Mouse (Mus musculus): ENCODE measurements around the gene Adam19. TPM values are rescaled to one million over a fixed set of nuclear protein-coding genes. Genes with fewer than 3 reads are reported as not detected.

Adam19 gene
- 1.7 and 4.7 TPM in 2 replicates for total RNA-seq (2015; ENCODE audit: low replicate concordance)
- 2.4 and 4.1 TPM in 2 replicates for total RNA-seq (2017; ENCODE audit: low replicate concordance)

DNA sequence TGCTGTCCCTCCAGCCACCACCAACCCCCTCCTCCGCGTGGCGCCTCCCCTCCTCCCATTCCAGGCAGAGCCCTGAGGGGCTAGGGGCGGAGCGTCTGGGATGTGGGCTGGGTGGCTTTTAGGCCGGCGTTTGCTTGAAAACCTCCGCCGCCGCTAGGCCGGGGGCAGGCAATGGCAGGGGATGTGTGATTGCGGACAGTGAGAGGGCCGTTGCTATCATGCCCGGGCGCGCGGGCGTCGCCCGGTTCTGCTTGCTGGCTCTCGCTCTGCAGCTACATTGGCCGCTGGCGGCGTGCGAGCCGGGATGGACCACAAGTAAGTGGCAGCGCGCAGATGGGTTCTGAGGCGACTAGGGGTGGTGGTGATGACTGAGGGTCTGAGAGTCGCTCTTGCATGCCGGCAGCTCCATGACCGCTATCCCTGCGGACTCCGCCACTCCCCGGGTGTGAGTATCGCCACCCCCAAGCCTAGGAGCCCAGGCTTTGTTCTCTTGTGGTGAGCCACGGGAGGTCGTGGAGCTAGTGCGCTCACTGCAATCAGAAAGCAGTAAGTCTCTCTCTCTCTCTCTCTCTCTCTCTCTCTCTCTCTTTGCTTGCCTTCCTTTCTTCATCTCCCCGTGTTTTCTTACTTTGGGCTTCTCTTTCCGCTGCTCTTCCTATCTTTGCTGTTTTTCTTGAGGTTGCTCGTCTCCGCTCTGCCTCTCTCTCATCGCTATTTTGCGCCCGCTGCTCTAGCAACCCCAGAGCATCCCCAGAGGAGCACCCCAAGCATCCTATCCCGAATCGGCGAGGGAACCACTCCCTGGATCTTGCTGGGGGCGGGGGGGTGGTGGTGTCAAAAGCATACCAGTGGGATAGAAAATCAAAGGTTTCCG is at the start of gene Adam19:
TSS of gene Adam19 (plus strand) at position 97 of the 874 bp plus-strand sequence.
- ATAC-seq (replicated peaks; ENCODE audit: low FRiP score, poor library complexity, severe bottlenecking): 0 out of 2 replicates have a peak, but pooled peaks have one; percentile 22

DNA sequence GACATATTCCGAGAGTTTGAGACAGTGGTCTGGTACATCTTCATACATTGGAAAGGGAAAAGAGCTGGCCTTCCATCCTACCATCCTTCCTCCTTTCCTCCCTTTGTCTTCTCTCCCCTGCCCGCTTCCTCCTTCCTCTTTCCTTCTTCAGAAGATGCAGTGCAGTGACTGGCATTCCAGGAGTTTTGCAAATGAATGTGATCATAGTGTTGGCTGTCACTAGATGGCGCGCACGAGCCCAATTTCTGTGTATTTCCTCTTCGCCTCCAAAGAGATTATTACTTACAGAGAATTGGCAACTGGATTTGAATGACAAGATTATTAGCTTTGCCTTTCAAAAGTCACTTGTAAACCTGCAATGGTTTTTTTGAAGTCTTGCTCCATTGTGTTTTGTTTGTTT is 39.7 kb upstream of the Adam19 start:
- no peak for ATAC-seq (replicated peaks; ENCODE audit: low FRiP score, poor library complexity, severe bottlenecking)

DNA sequence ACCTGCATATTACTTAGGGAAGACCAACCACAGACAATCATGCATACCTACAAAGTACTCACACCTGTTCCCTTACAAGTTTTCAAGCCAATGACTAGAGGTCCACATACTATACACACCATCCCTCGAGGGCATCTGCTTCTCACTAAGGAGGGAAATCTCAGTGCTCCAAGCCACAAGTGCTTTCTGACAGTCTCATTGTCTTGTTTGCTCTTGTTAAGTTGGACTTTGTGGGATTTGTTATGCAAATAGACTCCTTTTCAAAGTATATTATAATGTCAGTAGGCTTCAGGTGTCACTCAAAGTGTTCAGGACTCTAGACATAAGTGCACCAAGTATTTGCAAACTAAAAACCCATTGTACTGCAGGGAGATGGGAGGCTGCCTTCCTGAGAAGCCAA is 35.5 kb upstream of the Adam19 start:
- no peak for ATAC-seq (replicated peaks; ENCODE audit: low FRiP score, poor library complexity, severe bottlenecking)

- ATAC-seq (replicated peaks; ENCODE audit: low FRiP score, poor library complexity, severe bottlenecking): no peak
These were observed 33.9 kb upstream of the Adam19 start for GRCm38 (mm10) chr11:46021850-46022249.

DNA sequence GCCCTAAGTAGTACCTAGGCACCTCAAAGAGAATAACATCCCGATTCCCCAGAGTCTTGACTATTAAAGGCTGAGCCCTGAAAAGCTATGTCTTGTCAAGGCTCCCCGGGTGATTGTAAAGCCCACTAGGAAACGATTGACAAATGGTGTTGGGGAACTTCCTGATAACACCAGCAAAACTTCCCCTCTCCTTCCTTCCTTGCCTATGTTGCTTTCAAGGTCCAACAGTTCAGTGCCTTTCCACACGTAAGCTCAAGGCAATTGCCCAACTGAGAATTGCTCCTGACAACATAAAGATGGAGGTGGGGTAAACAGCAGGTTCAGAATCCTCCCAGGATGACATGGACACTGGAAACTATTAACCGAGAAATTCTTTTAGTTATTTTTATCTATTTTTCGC is 32.8 kb upstream of the Adam19 start:
- ATAC-seq (replicated peaks; ENCODE audit: low FRiP score, poor library complexity, severe bottlenecking): no peak

DNA sequence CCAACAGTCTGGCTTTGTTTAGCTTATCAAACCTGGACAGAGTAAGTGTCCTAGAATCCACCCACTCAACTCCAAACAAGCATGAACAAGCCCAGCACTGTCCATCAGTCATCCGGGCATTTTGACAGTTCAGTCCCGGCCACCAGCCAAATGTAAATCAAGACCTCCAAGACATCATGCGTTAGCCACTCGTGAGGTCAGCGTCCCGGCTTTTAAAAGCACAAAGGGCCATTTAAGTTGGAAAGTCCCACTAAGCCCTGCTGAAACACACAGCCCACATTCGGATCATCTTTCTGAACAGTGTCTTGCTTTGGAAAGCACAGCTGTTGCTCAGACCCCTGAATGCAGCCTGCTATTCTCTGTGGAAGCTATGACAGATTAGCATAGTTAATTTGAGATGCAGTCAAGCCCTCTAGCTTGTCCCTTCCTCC is 29.8 kb upstream of the Adam19 start:
- ATAC-seq (replicated peaks; ENCODE audit: low FRiP score, poor library complexity, severe bottlenecking): no peak

DNA sequence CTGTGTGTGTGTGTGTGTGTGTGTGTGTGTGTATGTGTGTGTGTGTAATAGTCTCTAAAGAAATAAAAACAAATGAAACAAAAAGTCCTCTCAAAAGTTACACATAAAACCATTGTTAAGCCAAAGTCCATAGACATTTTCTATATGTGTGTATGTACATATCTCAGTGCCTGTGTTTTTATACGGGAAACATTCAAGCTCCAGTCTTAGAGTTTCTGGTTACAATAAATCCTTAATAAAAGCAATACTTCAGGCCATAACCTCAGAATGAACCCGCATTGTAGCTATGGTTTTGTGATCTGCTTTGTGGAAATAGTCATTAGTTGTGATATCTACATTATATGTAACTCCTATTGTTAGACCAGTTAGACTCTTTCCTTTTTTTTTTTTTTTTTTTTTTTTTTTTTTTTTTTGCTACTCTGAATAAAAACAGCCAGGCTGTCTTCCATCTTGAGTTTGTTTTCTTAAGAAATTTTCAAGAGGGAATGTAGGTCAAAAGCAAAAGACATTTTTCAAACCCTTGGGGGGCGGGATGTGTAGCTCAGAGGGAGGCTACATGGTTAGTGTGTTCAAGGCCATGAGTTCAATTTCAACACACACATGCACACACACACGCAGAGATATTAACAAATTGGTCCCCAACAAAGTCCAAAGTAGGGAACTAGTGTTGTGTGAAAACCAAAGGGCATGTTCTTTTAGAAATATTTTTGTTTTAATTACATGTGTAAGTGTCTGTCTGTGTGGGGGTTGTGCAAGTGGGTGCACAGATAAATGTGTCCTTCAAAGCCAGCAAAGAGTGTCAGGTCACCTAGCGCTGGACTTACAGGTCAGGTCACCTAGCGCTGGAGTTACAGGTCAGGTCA is 27.6 kb upstream of the Adam19 start:
- no peak for ATAC-seq (replicated peaks; ENCODE audit: low FRiP score, poor library complexity, severe bottlenecking)

GRCm38 (mm10) chr11:46029485-46029884 is 26.3 kb upstream of the Adam19 start:
- no peak for ATAC-seq (replicated peaks; ENCODE audit: low FRiP score, poor library complexity, severe bottlenecking)

GRCm38 (mm10) chr11:46030026-46030425 is 25.8 kb upstream of the Adam19 start:
- ATAC-seq (replicated peaks; ENCODE audit: low FRiP score, poor library complexity, severe bottlenecking): no peak

DNA sequence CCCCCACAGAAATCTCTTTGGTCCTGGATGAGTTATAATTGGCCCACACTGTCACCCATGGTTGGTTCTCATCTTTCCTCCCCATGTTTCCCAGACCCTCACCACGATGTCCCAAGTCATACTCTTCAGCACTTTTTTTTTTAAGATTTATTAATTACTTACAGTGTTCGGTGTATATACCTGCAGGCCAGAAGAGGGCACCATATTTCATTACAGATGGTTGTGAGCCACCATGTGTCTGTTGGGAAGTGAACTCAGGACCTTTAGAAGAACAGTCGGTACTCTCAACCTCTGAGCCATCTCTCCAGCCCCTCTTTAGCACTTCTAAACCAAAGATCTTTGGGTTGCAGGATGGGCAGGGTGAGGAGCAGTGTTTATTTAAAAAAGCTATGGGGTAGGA is 24.3 kb upstream of the Adam19 start:
- no peak for ATAC-seq (replicated peaks; ENCODE audit: low FRiP score, poor library complexity, severe bottlenecking)

DNA sequence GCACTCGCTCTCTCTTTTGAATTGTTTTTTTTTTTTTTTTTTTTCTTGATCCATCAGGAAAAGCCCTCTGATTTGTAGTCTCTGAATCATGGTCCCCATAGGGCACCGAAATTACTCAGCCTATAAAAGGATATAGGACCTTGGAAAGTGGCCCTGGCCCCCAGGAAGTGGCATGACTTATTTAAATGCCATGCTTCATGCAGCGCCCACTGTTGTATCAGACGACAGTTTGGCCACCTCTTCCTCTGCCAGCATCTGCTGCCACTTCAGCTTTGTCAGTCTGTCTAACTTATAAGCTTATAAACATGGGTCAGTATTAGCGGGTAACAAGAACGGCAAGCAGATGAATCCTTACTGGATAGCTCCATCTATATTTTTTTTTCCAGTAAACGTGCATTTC is 22.8 kb upstream of the Adam19 start:
- no peak for ATAC-seq (replicated peaks; ENCODE audit: low FRiP score, poor library complexity, severe bottlenecking)

- ATAC-seq (replicated peaks; ENCODE audit: low FRiP score, poor library complexity, severe bottlenecking): no peak
These were observed 19.4 kb upstream of the Adam19 start for GRCm38 (mm10) chr11:46036374-46036773.

- no peak for ATAC-seq (replicated peaks; ENCODE audit: low FRiP score, poor library complexity, severe bottlenecking)
These were observed 16.9 kb upstream of the Adam19 start for GRCm38 (mm10) chr11:46038901-46039300.

DNA sequence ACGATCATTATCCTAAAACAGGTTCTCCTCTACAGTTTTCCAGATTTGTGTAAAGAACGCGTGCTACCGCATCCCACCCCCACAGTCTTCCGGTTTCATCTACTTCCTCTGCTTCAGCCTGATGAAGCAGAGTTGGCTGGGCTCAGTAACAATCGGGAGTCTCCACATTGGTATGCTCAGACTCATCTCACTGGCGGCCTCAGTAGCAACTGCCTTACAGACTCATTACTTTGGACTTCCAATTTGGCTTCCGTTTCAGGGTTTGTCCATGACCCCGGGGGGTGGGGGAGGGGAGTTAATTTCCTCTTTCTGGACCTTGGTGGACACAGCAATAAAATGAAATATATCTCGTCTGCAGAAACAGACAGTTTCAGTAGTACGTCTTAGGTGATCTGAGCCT is 16.5 kb upstream of the Adam19 start:
- no peak for ATAC-seq (replicated peaks; ENCODE audit: low FRiP score, poor library complexity, severe bottlenecking)

DNA sequence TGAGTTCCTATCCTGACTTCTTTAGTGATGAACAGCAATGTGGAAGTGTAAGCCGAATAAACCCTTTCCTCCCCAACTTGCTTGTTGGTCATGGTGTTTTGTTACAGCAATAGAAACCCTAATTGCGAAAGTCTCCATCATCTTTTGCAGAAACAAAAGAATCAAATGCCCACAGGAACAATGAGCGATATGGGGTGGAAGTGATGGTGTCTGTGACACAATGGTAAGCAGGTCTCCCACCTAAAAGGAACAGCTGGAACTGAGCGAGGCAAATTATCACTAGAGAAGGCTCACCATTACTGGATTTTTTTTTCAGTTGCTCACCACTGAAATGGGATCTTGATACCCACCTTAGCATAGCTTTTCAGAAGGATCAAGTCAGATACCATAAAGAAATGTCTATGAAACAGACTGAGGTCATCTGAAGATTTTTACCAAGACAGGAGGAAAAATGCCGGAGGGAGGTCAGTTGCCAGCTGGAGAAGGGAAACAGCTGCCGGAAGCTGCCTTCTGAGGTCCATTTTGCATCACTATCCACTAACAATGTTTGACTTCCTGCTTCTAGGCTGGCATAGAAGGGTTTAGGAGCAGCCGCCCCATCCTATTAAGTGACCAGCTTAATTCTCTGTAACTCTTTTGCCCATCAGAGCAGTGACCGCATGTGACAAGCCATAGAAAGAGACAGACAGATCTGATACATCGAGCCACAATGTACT is 14.8 kb upstream of the Adam19 start:
- ATAC-seq (replicated peaks; ENCODE audit: low FRiP score, poor library complexity, severe bottlenecking): no peak

DNA sequence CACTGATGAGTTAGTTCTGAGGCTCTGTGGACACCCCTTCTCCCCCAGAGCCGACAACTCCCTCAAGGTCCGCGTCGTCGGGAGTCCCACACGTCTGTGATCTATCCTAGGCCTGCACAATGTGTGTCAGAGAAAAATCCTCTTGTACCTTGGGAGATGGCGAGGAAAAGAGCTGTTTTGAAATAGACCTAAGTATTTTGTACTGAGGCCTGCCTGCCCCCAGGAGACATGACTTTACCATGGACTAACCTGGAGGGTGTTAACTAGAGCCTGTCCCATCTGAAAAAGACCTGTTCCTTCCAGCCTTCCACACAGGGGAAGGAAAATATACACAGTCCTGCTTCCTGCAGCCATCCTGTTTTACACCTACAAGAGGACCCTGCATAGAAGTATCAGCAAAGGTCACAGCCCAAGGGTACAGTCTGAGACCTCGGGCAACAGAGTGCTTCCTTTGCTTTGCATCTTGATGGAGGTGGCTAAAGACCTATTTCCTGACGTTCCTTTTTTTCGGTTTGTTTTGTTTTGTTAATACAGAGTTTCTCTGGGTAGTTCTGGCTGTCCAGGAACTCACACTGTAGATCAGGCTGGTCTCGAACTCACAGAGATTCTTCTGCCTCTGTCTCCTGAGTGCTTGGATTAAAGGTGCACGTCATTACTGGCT is 14.1 kb upstream of the Adam19 start:
- no peak for ATAC-seq (replicated peaks; ENCODE audit: low FRiP score, poor library complexity, severe bottlenecking)

DNA sequence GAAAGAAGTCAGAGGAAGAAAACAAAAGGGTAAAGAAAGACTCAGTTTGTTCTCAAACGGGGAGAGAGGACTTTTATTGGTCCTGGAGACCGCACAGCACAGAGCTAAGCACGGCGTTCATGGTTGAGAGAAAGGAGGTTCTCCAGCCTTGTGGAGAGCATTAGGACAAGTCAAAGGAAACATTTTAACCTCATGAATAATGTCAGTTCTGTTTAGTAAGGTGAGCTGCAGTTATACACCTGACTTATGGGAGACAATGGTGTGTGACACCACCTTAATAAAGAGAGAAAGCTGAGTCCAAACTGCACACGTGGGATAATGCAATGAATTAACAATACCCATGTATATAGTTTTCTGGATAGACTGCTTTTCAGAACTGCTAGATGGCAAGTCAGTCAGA is 11.0 kb upstream of the Adam19 start:
- no peak for ATAC-seq (replicated peaks; ENCODE audit: low FRiP score, poor library complexity, severe bottlenecking)

DNA sequence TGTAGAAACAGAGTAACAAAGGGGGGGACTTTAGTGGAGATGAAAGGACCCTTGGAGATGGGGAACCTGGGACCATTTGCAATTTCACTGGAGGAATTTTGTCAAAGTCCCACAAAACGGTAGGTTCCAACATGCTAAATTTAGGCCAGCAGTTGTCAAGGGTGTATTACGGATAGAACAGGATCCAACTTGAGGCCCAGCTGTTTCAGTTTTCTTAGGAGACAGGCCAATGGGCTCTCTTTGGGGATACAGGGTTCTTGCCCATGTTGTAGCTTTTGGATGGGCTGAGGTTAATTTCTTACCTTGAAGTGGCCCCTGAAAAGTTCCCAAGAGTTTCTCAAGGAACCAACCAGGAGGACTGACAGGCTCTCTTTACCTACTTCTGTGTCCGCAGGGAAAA is 8.5 kb upstream of the Adam19 start:
- ATAC-seq (replicated peaks; ENCODE audit: low FRiP score, poor library complexity, severe bottlenecking): no peak

DNA sequence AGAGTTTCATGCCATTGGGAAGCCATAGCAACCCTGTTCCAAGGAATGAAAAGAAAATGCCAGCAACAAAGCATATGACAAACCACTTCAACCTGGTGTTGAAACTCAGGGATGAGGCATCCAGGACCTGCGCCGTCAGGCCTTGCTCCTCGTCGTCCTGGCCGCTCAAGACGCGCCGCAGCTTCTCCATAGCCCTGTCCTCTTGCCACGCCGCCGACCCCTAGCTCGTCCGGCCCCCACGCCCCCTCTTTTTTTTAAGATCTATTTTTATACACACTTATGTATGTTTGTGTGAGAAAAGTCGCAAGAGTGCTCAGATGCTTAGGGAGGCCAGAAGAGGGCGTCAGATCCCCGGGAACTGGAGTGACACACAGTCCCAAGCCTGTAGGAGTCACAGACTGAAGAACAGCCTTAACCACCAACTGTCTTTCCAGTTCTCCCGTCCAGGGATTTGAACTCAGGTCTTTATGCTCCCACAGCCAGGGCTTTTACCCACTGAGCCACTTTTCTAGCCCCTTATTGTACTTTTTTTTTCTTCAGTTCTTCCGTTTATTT is 3.6 kb upstream of the Adam19 start, which contains the start of gene Gm12166:
TSS of gene Gm12166 (minus strand) at position 217 of the 555 bp plus-strand sequence.
- ATAC-seq (replicated peaks; ENCODE audit: low FRiP score, poor library complexity, severe bottlenecking): peak; percentile 58
